Mouse (Mus musculus) layer of hippocampus, adult 11-12 months (tissue): ENCODE measurements around the gene Grxcr1.

Experiments used
- DNase-seq: peaks from one replicate; pipeline ENCODE4 v3.0.0; 2022; ENCODE audit warnings: low spot score

Gene Grxcr1

DNA sequence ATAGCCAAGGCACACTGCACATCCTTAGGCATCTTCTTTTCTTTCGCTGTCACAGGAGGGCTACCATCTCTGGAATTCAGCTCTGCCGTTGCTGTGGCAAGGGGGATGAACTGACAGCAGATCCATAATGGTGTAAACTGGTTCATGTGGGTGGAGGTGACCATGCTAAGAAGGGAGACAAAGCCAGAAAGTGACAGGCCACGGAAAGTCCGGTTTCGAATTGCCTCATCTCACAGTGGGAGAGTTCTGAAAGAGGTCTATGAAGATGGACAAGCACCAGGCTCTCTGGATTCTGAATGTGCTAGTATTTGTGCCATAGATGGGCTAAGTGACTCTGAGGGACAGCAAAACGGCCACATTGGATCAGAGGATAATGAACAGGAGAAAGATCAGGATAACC, at the start of gene Grxcr1:
Gene Grxcr1, plus strand, starts transcription at position 92 of the 400 bp plus-strand sequence.
- no peak for DNase-seq

DNA sequence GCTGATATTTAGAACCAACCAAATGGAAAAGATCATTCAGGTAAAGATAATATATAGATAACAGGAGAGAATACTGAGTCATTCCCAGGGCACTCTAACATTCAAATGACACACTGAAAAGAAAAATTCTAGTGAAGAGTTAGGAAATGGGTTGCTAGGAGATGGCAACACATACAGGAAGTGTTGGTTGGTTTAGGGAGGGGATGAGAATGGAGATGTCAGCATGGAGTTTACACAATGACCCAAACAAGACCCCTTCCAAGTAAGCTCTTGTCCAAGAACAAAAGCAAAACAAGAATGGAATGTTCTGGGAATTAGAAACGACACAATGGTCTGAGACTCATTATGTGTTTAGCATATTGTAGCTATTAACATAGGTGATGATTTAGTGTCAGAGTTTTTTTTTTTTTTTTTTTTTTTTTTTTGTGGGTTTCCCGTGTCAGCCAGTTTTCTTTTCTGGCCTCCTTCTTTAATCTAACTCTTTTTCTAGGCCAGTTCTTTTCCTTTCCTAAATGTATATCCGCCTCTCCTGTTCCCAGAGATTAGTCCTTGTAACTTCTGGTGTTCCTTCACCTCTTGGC, 49.6 kb upstream of the Grxcr1 start:
- no peak for DNase-seq

DNA sequence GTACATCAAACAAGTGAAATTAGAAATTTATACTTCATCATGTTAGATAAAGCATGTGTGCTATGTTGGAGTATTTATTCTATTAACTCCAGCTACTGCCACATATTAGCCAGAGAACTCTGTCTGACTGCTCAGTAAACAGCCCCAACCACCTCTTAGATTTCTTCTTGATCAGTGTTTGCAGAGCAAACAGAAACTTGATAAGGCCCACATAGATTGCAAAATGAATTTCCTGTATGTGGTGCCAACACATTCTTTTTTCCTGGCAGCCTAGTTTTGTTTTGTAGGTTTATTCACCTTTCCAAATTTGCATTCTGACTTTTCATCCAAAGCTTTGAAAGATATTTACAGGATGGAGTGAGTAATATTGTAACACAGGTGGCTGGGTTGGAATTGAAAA, 41.2 kb upstream of the Grxcr1 start:
- DNase-seq: no peak

DNA sequence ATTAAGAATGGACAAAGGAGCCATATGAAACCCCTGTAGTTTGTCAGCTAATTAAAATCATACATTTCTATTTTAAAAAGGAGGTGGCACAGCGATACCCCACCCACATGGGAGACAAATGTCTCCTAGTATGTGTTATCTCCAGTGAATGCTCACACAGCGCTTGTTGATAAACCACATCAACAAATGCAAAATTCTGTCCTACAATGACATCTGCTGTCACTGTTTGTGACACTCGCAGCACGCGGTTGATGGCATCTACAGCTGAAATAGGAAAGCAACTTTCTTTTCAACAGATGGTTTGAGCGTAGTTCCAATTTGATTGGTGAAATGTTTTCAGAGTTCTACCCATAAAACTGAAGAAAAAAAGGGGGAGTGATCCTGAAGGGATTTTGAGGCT, 29.0 kb upstream of the Grxcr1 start:
- DNase-seq: peak; percentile 25

DNA sequence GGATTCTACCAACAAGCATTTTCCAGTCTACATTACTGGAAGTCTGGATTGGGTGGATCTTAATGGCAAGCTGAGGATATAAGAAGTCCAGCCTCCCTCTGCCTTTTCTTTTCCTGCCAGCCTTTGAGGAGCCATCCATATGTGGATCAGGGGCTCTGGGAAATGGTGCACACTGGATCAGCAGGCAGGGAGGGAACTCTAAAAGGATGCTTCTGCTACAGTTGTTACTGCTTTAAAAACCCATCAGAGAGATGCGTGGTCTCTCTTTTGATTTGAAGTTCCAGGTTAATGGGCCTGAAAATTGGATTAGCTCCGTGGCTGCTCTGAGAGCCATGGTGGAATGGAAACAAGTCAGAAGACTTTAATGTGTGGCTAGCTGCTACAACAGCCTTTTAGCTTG, 27.7 kb upstream of the Grxcr1 start:
- no peak for DNase-seq

DNA sequence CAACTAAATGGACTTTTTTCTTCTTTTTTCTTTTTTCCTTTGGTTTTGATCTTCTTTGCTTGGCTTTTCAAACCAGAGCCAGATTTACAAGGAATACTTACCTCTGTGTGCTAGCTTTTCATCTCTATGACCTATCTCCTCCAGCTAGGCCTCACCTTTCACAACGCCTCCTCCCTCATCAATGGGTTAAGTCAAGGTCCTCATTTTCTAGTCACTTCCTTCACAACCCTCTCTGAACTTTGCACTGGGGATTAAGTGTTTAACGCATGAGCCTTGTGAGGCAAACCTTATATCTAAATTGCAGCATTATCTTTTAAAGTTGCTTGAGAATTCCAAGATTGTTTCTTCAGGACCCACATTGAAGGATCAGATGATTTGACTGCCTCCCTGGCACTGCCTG, 27.2 kb upstream of the Grxcr1 start:
- no peak for DNase-seq

DNA sequence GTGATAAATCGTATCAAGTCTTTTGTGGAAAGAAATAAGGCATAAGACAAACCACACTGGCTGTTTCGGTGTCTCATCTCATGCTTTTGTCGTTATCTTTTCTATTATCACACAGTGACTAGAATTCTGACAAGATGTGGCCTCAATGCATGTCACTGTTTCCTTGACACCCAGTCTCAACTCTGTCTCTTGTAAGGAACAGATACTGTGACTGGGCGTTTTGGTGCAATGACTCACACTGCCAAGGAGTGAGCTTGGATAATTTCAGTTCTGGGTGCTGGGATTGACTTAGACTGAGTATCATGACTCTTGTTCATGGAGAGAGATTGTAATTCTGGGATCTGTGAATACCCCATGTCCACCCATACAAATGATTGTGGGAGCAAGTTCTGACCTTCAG, 24.6 kb upstream of the Grxcr1 start:
- no peak for DNase-seq

DNA sequence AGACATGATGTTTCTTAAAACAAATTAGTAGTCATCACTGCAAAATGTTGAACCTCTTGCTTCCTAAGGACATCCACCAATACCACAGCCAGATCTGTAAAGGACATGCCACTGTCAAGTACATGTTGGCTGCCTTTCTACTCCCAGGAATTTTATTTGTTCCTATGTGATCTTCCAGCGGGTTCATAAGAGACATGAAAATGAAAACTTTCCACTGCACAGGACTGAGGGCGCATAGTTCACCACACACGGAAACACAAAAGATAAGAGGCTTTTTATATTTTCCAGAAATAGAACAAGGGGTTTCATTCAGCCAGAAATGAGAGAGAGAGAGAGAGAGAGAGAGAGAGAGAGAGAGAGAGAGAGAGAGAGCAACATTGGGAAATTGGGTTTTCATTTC, 20.1 kb upstream of the Grxcr1 start:
- DNase-seq: no peak

DNA sequence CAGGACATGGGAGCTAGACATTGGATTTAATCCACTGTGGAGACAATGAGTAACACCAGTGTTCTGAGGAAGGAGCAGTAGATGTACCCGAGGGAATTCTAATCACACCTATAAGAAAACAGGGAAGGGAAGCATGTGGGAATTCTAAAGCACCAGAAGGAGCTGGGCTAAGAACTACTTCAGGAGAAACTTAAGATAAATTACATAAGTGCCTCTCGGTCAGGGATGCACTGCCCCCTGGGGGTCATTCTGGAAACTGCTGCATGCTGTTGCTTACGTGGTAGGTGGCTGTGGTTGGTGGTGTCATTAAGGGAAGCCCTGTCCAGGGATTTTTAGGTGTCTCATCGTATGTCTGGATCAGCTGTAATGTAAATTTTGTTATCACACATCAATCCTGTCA, 19.0 kb upstream of the Grxcr1 start:
- DNase-seq: peak; percentile 89

DNA sequence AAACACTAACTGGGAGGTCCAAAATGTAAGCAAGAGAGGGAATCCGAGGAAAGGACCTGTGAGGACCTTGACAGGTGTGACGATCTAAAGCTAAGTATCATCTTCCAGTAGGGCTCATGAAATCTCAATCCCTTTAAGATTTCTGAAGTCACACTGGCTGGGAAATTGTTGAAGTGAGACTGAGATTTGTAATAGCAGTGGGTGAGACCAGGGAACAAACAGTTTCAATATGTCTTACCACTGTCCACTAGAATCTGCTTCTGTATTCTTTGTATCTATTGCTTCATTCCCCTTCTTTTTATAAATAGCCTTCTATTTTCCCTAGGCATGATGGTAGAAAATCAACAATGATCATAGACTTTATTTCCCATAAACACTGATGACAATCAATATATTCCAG, 10.8 kb upstream of the Grxcr1 start:
- no peak for DNase-seq

DNA sequence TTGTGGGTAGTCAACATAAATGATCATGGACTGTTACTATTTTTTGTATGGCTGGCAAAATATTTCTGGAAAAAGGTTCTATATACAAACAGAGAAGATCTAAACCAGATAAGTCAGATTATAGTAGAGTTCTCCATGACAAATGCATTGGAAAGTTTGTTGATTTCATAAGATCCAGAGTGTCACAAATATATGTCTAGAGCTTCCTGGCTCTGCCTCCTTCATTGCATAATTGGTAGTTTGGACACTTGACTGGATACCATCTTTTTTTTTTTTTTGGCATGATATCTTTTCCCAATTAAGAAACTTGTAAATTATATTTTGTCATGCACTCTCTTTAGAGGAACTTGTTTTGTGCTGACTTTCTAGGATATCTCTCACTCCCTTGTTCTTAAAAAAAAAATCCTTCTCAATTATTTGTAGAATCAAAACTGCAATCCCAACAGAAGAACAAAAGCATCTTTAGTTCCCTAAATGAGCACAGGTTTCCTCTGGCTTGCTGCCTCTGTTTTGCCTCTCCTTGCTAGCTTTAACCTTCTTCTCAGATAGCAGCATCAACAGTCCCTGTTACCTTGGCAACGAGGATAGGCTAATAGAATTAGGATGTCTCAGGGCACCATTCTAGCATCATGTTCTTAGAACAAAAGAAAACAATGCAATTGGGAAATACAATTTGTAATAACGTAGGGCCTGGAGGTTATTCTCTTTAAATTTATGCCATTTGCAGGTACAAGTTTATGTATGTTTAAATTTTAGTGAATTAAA, 4.8 kb upstream of the Grxcr1 start:
- no peak for DNase-seq

DNA sequence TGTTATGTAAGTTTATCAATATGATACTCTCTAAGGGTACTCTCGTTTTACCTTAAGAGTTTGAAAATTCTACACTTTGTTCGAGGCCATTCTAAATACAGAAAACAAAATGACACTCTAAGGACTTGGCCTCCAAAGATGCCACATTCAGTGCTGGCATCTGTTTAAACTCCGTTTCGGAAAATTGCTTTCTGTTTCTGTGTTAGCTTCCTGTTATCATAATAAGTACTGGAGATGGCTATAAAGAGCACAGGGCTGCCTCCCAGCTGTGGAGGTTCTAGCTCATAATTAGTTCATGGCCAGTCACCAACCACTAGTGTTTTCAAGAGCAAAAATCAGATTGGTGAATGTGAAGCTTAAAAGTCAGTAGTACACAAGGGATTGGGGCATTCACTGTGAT, 4.2 kb upstream of the Grxcr1 start:
- no peak for DNase-seq

DNA sequence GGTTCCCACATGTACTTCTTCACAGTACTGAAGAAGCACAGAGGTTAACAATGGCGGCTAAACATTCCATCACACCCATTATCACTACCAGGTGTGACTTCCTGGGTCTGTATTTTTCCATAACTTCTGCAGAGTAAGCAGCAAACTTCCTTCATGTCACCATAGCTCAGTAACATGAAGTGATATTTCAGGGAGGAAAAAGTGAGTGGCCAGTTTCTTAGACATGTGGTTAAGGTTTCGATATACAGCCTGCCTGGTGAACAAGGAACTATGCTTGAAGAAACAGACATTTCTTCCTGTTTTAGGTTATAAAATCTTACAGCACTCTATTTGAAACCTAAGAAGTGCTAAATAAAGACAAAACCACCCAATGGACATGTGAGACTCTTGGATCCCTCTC, 1.7 kb downstream of the Grxcr1 start:
- no peak for DNase-seq

DNA sequence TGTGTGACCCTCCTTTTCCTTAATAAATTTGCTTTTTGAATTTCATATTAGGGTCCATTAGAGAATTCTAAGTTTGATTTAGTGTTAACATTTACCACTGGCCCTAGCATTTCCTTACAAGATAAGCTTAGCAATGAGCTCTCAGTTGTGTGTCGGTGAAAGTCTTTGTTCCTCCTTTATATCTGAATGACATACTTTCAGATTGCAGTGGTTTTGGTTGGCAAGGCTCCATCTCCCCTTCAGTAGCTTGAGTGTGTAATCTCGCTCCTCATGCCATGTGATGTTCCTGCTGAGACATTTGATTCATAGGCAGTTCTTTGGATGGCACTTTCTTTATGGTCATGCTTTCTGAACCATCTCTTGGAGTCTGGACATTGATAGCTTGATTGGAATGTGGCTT, 7.4 kb downstream of the Grxcr1 start:
- DNase-seq: no peak

DNA sequence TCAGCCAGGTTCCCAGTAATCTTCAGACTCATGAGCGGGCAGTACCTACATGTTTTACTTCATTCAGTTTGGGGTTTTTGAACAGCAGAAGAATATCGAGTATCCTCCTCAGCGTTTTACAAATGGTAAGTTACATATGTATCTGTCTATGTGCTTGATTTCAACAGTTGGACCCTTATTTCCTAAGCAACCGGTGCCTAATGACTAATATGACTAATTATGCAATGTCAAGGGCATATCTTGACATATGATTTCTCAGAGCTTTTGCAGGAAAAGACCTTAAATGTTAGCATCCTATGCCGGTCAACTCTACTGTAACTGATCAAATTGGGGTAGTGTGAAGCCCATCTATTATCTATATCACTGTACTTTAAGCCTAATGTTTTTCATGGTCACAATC, 11.7 kb downstream of the Grxcr1 start:
- no peak for DNase-seq

DNA sequence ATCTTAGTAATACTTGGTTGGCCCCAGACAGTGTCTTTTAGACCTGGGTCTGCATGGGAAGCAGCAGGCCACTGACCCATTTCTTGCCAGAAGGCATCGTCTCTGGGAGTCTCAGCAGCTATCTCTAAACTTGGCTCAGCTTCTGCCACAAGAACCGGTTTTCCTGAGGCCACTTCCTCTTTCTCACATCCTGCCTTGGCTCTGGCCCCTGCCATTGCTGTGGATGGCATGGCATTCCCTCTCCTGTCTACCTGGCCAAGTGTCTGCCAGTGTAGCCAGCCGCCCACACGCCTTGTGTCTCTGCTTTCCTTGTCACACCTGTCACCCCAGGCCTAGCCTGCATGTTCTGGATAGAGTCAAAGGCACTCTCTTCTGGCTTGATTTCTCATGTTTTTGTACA, 17.1 kb downstream of the Grxcr1 start:
- peak; percentile 21 for DNase-seq

DNA sequence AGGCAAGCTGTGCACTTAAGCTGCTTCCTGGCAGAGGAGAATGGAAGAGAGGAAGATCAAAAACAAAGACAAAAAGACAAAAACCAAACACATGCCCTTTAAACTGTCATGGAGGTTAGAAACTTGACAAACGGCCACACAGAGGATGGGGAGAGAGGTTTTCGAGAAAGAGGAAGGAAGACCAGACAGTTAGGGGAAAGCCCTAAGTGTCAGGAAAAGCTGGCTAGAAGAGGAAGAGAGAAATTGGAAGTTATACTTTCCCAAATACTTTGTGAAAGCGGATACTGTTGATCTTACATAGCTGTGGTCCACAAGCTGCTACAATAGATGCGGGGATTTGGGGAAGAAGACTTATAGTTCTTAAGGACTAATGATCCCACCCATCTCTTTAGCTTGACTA, 17.9 kb downstream of the Grxcr1 start:
- no peak for DNase-seq

DNA sequence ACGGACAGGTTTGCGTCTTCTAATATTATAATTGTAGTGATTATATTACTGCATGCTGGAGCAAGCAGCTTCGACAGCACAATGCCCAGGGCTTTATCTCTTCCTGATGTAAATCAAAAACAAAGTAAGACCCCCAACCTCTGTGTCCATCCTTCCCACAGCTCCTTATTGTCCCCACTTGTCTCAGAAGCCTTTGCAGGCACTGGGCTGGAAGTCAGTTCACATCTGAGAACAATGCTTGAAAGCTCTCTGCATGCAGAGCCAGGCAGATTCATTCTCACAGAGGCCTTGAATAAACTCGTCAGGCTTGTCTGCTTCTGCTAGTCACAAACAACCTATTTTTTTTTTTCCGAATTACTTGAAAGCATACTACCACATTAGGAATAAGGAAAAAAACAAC, 19.5 kb downstream of the Grxcr1 start:
- DNase-seq: no peak

DNA sequence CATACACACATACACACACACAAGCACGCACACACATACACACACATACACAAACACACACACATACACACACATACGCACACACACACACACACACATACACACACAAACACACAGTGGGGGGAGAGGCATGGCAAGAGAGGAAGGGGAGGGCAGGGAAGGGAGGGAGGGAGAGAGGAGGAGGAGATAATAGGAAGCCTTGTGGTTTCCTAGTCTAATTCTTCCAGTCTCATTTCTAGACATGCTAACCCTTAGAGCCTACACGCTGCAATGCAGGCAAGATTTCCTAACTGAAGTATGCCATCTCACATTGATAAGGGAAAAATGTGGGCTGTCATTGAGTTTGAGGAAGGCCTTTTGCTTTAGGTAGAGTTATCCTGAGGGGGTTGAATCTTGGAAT, 25.9 kb downstream of the Grxcr1 start:
- DNase-seq: no peak

DNA sequence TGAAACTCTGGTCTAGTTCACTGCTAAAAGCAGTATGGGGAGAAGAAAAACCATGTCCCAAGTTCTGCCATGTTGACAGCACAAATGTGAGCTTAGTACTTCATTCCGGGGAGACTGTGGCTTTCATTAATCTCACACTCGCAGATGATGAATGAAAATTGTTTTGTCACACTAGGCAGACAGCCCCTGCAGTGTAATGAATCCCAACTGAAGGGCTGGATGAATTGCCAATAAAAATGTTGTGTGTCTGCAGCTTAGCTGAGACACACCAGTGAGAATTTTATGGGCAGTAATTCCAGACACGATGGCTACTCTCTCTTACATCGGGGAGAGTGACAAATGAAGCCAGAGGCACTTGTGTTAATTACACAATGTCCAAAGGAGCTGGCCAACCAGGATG, 37.1 kb downstream of the Grxcr1 start:
- DNase-seq: no peak

DNA sequence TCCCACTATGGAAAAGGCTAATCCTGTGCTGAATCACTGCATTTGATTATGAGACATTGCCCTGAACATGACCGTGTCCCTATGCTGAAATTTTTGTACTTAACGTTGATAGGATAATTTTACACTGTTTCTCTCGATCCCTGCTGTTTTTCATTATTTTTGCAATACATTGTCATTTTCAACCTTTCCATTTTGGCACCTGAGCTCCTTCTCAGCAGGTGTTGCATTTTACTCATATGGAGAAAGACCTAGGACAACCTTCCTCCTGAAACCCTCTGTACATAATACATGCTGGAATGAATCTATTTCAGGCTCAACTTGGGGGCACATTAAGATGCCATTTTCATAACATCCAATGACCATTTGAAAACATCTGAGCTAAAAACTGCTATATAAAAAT, 38.7 kb downstream of the Grxcr1 start:
- DNase-seq: no peak

DNA sequence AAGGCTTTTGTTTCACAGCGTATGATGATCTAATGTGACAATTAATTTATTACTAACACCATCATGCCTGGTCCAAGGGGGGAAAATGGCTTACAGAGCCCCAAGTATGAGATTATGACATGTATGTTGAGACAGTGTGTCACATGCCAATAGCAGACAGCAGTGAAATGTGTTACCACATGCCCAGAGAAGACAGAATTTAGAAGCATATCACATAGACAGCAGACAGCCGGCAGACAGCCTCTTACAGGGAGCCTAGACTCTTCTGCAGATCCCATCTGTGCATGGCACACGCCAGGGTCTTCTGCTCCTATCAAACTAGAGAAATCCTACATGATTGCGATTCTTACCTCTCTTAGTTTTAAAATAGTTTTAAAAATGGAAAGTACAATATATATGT, 40.2 kb downstream of the Grxcr1 start:
- DNase-seq: no peak

DNA sequence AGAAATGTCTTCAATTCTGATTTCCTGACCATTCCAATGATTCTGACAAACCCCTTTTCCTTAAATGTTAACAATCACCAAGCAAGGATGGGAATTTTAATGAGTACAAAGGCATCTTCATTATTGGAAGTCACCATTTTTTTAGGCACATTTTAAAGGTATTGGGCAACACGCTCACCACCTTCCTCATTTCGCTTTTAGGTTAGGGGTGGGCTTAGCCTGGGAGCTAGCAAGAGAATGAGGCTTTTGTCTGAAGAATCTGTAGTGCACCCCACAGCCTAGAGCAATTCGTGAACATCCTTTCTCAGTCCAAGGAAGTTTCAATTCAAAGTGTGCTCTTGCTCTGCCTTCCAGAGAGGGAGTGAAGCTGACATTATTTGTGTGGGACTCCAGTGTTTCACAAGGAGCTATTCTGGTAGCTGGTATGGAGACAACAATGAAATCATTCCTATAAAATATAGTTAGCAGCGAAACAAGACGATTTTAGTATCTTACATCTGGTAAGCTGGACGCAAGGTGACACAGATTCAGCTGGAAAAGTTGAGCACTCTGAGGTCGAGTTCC, 55.0 kb downstream of the Grxcr1 start:
- DNase-seq: no peak

DNA sequence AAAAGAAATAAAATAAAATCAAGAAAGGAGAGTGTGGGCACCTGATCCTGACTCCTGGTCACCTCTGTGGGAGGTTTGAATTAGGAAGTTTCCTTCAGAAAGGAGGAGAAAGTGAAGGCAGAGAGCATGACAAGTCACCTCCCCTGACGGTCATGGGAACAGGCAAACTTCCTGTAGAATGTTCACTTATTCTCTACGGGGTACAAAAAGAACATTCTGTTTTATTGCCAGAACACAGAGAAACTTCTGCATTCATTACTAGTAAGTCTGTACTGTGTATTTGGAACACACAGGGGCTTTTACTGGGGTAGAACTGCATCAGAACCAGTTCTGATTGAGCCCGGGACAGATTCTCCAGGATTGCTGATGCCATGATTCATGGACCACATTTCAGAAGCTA, 55.5 kb downstream of the Grxcr1 start:
- no peak for DNase-seq
